Mouse (Mus musculus) liver, adult 2 months (tissue): Measurements from ENCODE around the gene Dusp1. TPM values are rescaled to one million over a fixed set of nuclear protein-coding genes. Genes with fewer than 3 reads are reported as not detected.

Experiments
- DNase-seq: peaks from one replicate; pipeline ENCODE4 v3.0.0-alpha.2; 2011; ENCODE audit warnings: low read depth, low spot score; ENCODE audit errors: extremely low read depth
- H3K27ac ChIP-seq: fragments of 200-500 bp; replicated peaks from 2 replicates; pipeline ENCODE4 v1.5.1; 2012; ENCODE audit warnings: low read depth, mild to moderate bottlenecking, control low read depth, inconsistent platforms, low read length; ENCODE audit not compliant: insufficient read depth
- H3K27me3 ChIP-seq: fragments of 200-500 bp; 2 replicates; pipeline ENCODE4 v1.6.1; 2012; ENCODE audit warnings: mild to moderate bottlenecking, moderate library complexity, low read length, inconsistent platforms; ENCODE audit not compliant: control insufficient read depth, insufficient read depth
- H3K36me3 ChIP-seq: fragments of 200-500 bp; 2 replicates; pipeline ENCODE4 v1.6.1; 2012; ENCODE audit warnings: low read length, inconsistent platforms; ENCODE audit not compliant: control insufficient read depth, insufficient read depth
- H3K4me1 ChIP-seq: fragments of 200-500 bp; 2 replicates; pipeline ENCODE4 v1.6.1; 2011; ENCODE audit warnings: low read length; ENCODE audit not compliant: control insufficient read depth, insufficient read depth
- H3K4me3 ChIP-seq: fragments of 200-500 bp; 2 replicates; pipeline ENCODE4 v1.5.1; 2011; ENCODE audit warnings: low read depth, mild to moderate bottlenecking, control low read depth, low read length, moderate library complexity; ENCODE audit not compliant: insufficient read depth
- H3K79me2 ChIP-seq: fragments of 200-500 bp; 2 replicates; pipeline ENCODE4 v1.6.1; 2012; ENCODE audit warnings: inconsistent platforms, mild to moderate bottlenecking, low read length, moderate library complexity; ENCODE audit not compliant: control insufficient read depth, insufficient read depth
- H3K9ac ChIP-seq: fragments of 200-500 bp; 2 replicates; pipeline ENCODE4 v1.6.1; 2012; ENCODE audit warnings: low read depth, mild to moderate bottlenecking, control low read depth, inconsistent platforms, low read length
- CTCF ChIP-seq: fragments of 200-500 bp; IDR thresholded peaks from 2 replicates; pipeline ENCODE4 v1.5.1; 2011; ENCODE audit warnings: low read depth, low read length, control low read depth
- POLR2A ChIP-seq: fragments of 200-500 bp; IDR thresholded peaks from 2 replicates; pipeline ENCODE4 v1.6.1; 2011; ENCODE audit warnings: low read length, control low read depth; ENCODE audit not compliant: insufficient read depth; ENCODE audit errors: extremely low read depth
- WGBS: fragments of 180-500 bp; shearing (Covaris S2); methylation state at CpG from one replicate; pipeline ENCODE4 v1.1.7; 2018; 5-methylcytosine and 5-hydroxymethylcytosine counted together
- polyA plus RNA-seq: library from polyadenylated mRNA; depleted of rRNA; stranded (reverse); fragments of >200 nt; gene quantifications from 2 replicates; pipeline ENCODE4 v1.2.3, GENCODE M21; 2012
- total RNA-seq: library from RNA; depleted of rRNA; stranded (reverse); fragments of >200 nt; gene quantifications from 2 replicates; pipeline ENCODE4 v1.2.3, GENCODE M21; 2014

The Dusp1 gene
- total and polyA plus RNA-seq, 2 experiments, result 10.5 to 22.2 TPM

DNA sequence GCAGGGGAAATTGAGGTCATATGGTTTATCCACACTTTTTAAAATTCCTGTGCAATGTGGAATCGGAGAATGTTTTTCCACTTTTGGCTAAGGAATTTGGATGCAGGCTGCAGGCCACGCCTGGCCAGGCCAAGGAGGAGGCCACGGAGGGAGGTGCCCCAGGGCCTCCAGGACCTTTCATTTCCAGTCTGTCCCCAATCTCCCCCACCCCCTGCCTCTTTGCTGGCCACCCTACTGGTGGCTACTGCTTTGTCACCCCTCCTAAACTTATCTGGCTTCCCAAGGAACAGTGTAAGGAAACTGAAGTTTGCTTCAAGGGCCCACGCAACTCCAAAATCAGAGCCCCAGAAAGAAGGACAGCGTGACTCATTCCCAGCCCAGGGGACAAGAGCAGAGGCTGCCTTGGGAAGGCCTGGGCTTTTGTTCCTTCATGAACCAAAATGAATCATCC, 32.1 kb downstream of the Dusp1 start:
- TF ChIP-seq POLR2A (no peak), CTCF (no peak)
- Histone ChIP-seq H3K9ac (no peak overlapping the region), H3K27me3 (no peaks in the 10 kb centered on the region), H3K4me3 (no peak overlapping the region), H3K4me1 (no peaks in the 10 kb centered on the region), H3K36me3 (no peaks in the 10 kb centered on the region), H3K79me2 (no peaks in the 10 kb centered on the region), H3K27ac (peak overlapping the region; percentile 29; the same call in 1 of the 2 replicates)
- DNase-seq, result no peak
- WGBS, result 79% methylated on average over 5 of the region's 5 CpGs

DNA sequence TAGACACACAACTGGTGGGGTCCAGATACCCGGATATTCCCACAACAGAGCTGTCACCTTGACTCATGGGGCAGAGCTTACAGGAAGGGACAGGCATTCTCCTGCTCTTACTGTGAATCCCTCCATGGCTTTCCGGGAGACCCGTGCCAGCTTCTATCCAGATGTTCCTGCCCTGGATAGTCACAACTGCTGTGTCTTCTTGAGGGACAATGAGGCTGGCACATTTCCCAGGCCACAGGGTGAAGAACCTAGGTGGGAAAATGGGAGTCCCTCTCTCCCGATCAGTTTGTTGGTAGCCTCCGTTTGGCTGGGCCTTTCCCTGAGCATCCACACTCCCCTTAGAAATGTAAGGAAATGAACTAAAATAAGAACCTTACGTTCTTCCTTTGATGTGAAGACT, 33.2 kb downstream of the Dusp1 start:
- Histone ChIP-seq H3K9ac (no peak overlapping the region), H3K27me3 (no peaks in the 10 kb centered on the region), H3K27ac (no peak overlapping the region), H3K4me1 (no peaks in the 10 kb centered on the region), H3K79me2 (no peaks in the 10 kb centered on the region), H3K36me3 (no peaks in the 10 kb centered on the region), H3K4me3 (no peak overlapping the region)
- no peak for DNase-seq
- WGBS, result 91% methylated on average over 6 of the region's 6 CpGs
- TF ChIP-seq CTCF, result no peak
- no peak for TF ChIP-seq POLR2A

DNA sequence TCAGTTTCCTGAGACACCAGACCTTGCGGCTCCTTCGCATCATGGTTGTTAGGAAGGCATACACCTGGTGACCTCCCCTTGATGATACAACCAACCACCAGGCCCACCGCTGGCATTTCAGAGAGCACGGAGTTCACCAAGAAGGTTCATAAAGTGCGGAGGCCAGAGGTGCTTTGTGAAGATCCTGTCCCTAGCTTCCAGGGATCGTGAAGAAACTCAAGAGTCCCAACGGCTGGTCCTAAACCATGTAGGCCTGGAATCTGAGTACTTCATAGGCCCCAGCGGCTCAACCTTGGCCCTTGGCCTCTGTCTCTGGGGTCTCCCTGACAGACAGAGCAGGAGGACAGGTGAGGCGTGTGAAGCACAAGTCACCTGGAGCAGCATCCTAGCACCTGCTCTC, 34.6 kb downstream of the Dusp1 start:
- no peak overlapping the region for H3K9ac ChIP-seq
- DNase-seq, result no peak
- H3K27me3 ChIP-seq, result no peaks in the 10 kb centered on the region
- TF ChIP-seq CTCF, result no peak
- TF ChIP-seq POLR2A, result no peak
- no peak overlapping the region for H3K4me3 ChIP-seq
- WGBS, result 97% methylated on average over 9 of the region's 9 CpGs
- no peaks in the 10 kb centered on the region for H3K36me3 ChIP-seq
- H3K27ac ChIP-seq, result no peak overlapping the region
- H3K79me2 ChIP-seq, result no peaks in the 10 kb centered on the region
- peaks cover 7% of the 10 kb centered on the region; the same call in 1 of the 2 replicates for H3K4me1 ChIP-seq

DNA sequence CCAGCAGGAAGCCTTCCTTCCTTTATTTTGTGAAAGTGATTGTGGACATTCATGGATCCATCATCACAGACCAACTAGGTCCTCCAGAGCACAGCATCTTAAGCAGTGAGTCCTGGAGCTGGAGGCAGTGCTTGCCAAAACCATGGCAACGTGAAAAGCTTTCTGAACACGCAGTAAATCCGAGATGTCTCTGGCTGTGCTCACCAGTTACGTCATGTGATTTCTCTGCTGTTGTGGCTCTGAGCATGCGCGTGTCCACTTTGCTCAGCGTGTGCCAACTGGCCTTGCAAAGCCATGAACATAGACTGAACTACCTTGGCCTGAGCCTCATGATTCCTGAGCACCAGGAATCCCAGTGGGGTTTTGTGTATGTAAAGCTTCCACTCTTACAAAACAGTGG, 36.6 kb downstream of the Dusp1 start:
- Histone ChIP-seq H3K79me2 (no peaks in the 10 kb centered on the region), H3K36me3 (no peaks in the 10 kb centered on the region), H3K4me3 (no peak overlapping the region), H3K4me1 (peaks cover 7% of the 10 kb centered on the region; the same call in 1 of the 2 replicates), H3K27me3 (no peaks in the 10 kb centered on the region), H3K27ac (no peak overlapping the region), H3K9ac (no peak overlapping the region)
- TF ChIP-seq POLR2A (no peak), CTCF (no peak)
- 41% methylated on average over 7 of the region's 7 CpGs for WGBS
- DNase-seq, result peak; percentile 94

DNA sequence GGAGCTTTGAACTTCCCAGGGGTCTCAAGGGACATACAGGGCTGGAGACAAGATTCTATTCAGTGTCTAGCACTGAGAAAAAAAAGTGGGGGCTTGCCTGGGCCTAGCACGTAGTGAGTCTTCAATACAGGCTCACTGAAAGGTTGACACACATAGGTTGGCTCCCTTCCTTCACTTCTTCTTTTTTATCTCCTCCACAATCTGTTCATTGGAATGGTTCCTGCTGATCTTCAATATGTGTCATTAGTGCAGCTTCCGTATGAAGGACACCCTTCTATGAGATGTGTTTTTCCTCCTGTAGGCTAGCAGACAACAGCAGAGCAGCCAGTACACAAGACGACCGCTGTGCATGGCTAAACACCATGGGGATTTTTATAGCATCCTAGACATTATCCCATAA, 37.1 kb downstream of the Dusp1 start:
- H3K4me1 ChIP-seq, result peaks cover 7% of the 10 kb centered on the region; the same call in 1 of the 2 replicates
- 83% methylated on average over 4 of the region's 4 CpGs for WGBS
- no peaks in the 10 kb centered on the region for H3K27me3 ChIP-seq
- H3K27ac ChIP-seq, result no peak overlapping the region
- no peaks in the 10 kb centered on the region for H3K36me3 ChIP-seq
- H3K9ac ChIP-seq, result no peak overlapping the region
- no peak for DNase-seq
- H3K4me3 ChIP-seq, result no peak overlapping the region
- no peaks in the 10 kb centered on the region for H3K79me2 ChIP-seq
- TF ChIP-seq CTCF, result no peak

DNA sequence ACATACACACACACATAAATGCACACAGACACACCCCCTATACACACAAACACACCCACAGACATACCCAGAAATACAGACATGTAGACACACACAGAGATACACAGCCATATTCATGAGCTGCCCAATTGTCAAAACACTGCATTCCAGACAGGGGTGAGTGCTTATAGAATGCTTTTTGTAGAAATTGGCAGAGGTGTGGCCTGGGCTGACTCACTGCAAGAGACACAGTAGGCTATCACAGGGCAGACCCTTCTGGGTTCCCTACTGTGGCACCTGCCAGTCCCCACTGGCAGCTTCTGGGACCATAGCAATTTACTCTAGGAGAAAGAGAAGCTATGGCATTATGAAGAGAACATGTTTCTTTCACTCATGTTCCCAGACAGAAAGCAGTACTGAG, 37.6 kb downstream of the Dusp1 start:
- no peak overlapping the region for H3K27ac ChIP-seq
- no peak overlapping the region for H3K4me3 ChIP-seq
- H3K79me2 ChIP-seq, result no peaks in the 10 kb centered on the region
- no peaks in the 10 kb centered on the region for H3K27me3 ChIP-seq
- H3K4me1 ChIP-seq, result peaks cover 7% of the 10 kb centered on the region; the same call in 1 of the 2 replicates
- TF ChIP-seq CTCF, result no peak
- TF ChIP-seq POLR2A, result no peak
- H3K9ac ChIP-seq, result no peak overlapping the region
- DNase-seq, result no peak
- no peaks in the 10 kb centered on the region for H3K36me3 ChIP-seq
